In genomic region chr17:47168105-47168504, GRCm38 (mm10) we compare ENCODE assay signal across 7 mouse cellular contexts.
DNase-seq lines count a peak whose midpoint lies in the region; ATAC-seq lines count a peak whose summit lies in the region.

No protein-coding gene starts in this region.

- WGBS in kidney, embryonic 14.5 days, result 43% methylated on average over 8 of the region's 8 CpGs

- peak; percentile 63 for DNase-seq in urinary bladder, postnatal 14 days (ENCODE audit: low spot score)
- no peak for DNase-seq in urinary bladder, adult 2 months (ENCODE audit: low spot score)
- peak; percentile 56 to 57 for DNase-seq in heart, adult 9 months (ENCODE audit: low spot score in 2 of 2)
- peak; percentile 21 for DNase-seq in yolk sac, embryonic 10.5 days (ENCODE audit: low spot score)
- no peak for DNase-seq in layer of hippocampus, postnatal 14 days (ENCODE audit: low spot score in 2 of 2)
- DNase-seq in frontal cortex, postnatal 14 days (ENCODE audit: low spot score in 2 of 2), result no peak

- H3K27ac ChIP-seq in kidney, embryonic 14.5 days (ENCODE audit: low read depth, low read length), result peak overlapping the region; percentile 55; the same call in 1 of the 2 replicates

- no peak overlapping the region; the same call in 1 of the 2 replicates for H3K4me2 ChIP-seq in kidney, embryonic 14.5 days (replicated peaks; ENCODE audit: low read depth, low read length)

- H3K36me3 ChIP-seq in kidney, embryonic 14.5 days (ENCODE audit: control insufficient read depth, insufficient read depth, low read length), result peaks cover 6% of the 10 kb centered on the region; the same call in 1 of the 2 replicates

- peak; percentile 56; the same call in 1 of the 2 replicates for ATAC-seq in kidney, embryonic 14.5 days (ENCODE audit: low FRiP score, low TSS enrichment)

- no peak overlapping the region for H3K4me3 ChIP-seq in kidney, embryonic 14.5 days (ENCODE audit: low read length)

- no peaks in the 10 kb centered on the region for H3K27me3 ChIP-seq in kidney, embryonic 14.5 days (ENCODE audit: control insufficient read depth, insufficient read depth, low read length)

- H3K9ac ChIP-seq in kidney, embryonic 14.5 days (ENCODE audit: low read depth, low read length), result no peak overlapping the region

- no peaks in the 10 kb centered on the region for H3K9me3 ChIP-seq in kidney, embryonic 14.5 days (ENCODE audit: control insufficient read depth, low read length)

- peaks cover 45% of the 10 kb centered on the region for H3K4me1 ChIP-seq in kidney, embryonic 14.5 days (ENCODE audit: control insufficient read depth, insufficient read depth, low read length)

Comparison
In these comparisons a context has a peak if more than half of its experiments do, and no peak if none do; other contexts are left out.
1. DNase-seq: peak in urinary bladder, postnatal 14 days (single experiment), heart, adult 9 months (2 of 2) and yolk sac, embryonic 10.5 days (single experiment); none in urinary bladder, adult 2 months (single experiment), layer of hippocampus, postnatal 14 days (0 of 2) and frontal cortex, postnatal 14 days (0 of 2).